Mouse (Mus musculus) MEL (cell line): ENCODE measurements around the gene Marf1. TPM values are rescaled to one million over a fixed set of nuclear protein-coding genes. Genes with fewer than 3 reads are reported as not detected.

Source experiments
- DNase-seq: peaks from one replicate; pipeline ENCODE4 v3.0.0; 2011; ENCODE audit warnings: low read depth, low spot score
- H3K27ac ChIP-seq: 2 replicates; pipeline ENCODE4 v1.5.1; 2012; ENCODE audit warnings: low read depth, mild to moderate bottlenecking, control low read depth, low read length, moderate library complexity; ENCODE audit not compliant: control insufficient read depth
- H3K27me3 ChIP-seq, 2 experiments: fragments of 150-350 bp in 1 of 2; sonication (generic) in 1 of 2; 2 replicates each; pipeline ENCODE4 v1.6.1; 2012; ENCODE audit warnings: low read length in 2 of 2, mild to moderate bottlenecking in 2 of 2, improper control_type of control experiment in 1 of 2, moderate library complexity in 1 of 2; ENCODE audit not compliant: insufficient read depth in 2 of 2, control insufficient read depth in 1 of 2
- H3K36me3 ChIP-seq, 2 experiments: 2 replicates each; pipeline ENCODE4 v1.6.1; 2012 to 2014; ENCODE audit warnings: low read length in 2 of 2, improper control_type of control experiment in 1 of 2, inconsistent platforms in 1 of 2, mild to moderate bottlenecking in 1 of 2; ENCODE audit not compliant: insufficient read depth in 2 of 2, control insufficient read depth in 1 of 2
- H3K4me1 ChIP-seq, 2 experiments: fragments of 150-350 bp in 1 of 2; sonication (generic) in 1 of 2; 2 replicates each; pipeline ENCODE4 v1.6.1; 2012; ENCODE audit warnings: low read length in 2 of 2, improper control_type of control experiment in 1 of 2, mild to moderate bottlenecking in 1 of 2; ENCODE audit not compliant: insufficient read depth in 2 of 2, control insufficient read depth in 1 of 2
- H3K4me3 ChIP-seq, 2 experiments: fragments of 150-350 bp in 1 of 2; sonication (generic) in 1 of 2; 2 replicates each; pipeline ENCODE4 v1.5.1; 2012; ENCODE audit warnings: low read depth in 2 of 2, low read length in 2 of 2, mild to moderate bottlenecking in 2 of 2, moderate library complexity in 2 of 2, control low read depth in 1 of 2, improper control_type of control experiment in 1 of 2; ENCODE audit not compliant: control insufficient read depth in 1 of 2, insufficient read depth in 1 of 2
- H3K79me2 ChIP-seq: 2 replicates; pipeline ENCODE4 v1.6.1; 2012; ENCODE audit warnings: mild to moderate bottlenecking, low read length, moderate library complexity; ENCODE audit not compliant: control insufficient read depth, poor library complexity, insufficient read depth
- H3K9ac ChIP-seq: 2 replicates; pipeline ENCODE4 v1.6.1; 2012; ENCODE audit warnings: low read depth, mild to moderate bottlenecking, control low read depth, low read length, moderate library complexity; ENCODE audit not compliant: control insufficient read depth, poor library complexity, severe bottlenecking
- H3K9me3 ChIP-seq: fragments of 150-350 bp; sonication (generic); replicated peaks from 2 replicates; pipeline ENCODE4 v1.6.1; 2012; ENCODE audit warnings: mild to moderate bottlenecking, low read length, improper control_type of control experiment, moderate library complexity; ENCODE audit not compliant: insufficient read depth
- CHD2 ChIP-seq: IDR thresholded peaks from 2 replicates; pipeline ENCODE4 v1.6.1; 2011; ENCODE audit warnings: low read length, improper control_type of control experiment
- E2F4 ChIP-seq: IDR thresholded peaks from 2 replicates; pipeline ENCODE4 v1.6.1; 2011; ENCODE audit warnings: low read depth, low read length, improper control_type of control experiment, borderline replicate concordance
- ELF1 ChIP-seq: IDR thresholded peaks from 2 replicates; pipeline ENCODE4 v1.6.1; 2014; ENCODE audit warnings: low read depth, mild to moderate bottlenecking, inconsistent platforms, low read length, improper control_type of control experiment, moderate library complexity
- EP300 ChIP-seq, 2 experiments: IDR thresholded peaks; 2 replicates each; pipeline ENCODE4 v1.6.1; 2011; ENCODE audit warnings: improper control_type of control experiment in 2 of 2, low read length in 2 of 2, low read depth in 1 of 2, mild to moderate bottlenecking in 1 of 2
- ETS1 ChIP-seq: IDR thresholded peaks from 2 replicates; pipeline ENCODE4 v1.6.1; 2012; ENCODE audit warnings: low read depth, mild to moderate bottlenecking, inconsistent platforms, low read length, improper control_type of control experiment, moderate library complexity
- GABPA ChIP-seq: IDR thresholded peaks from 2 replicates; pipeline ENCODE4 v1.6.1; 2012; ENCODE audit warnings: low read depth, mild to moderate bottlenecking, inconsistent platforms, low read length, improper control_type of control experiment, moderate library complexity
- GATA1 ChIP-seq: IDR thresholded peaks from 2 replicates; pipeline ENCODE4 v1.6.1; 2011; ENCODE audit warnings: low read depth, low read length, improper control_type of control experiment
- HCFC1 ChIP-seq: IDR thresholded peaks from 2 replicates; pipeline ENCODE4 v1.6.1; 2012; ENCODE audit warnings: low read depth, mild to moderate bottlenecking, inconsistent platforms, low read length, improper control_type of control experiment, moderate library complexity
- JUND ChIP-seq: IDR thresholded peaks from 2 replicates; pipeline ENCODE4 v1.6.1; 2011; ENCODE audit warnings: low read depth, mild to moderate bottlenecking, improper control_type of control experiment, low read length
- MAFK ChIP-seq: IDR thresholded peaks from 2 replicates; pipeline ENCODE4 v1.6.1; 2011; ENCODE audit warnings: low read depth, mild to moderate bottlenecking, low read length, improper control_type of control experiment, borderline replicate concordance
- MAZ ChIP-seq: IDR thresholded peaks from 2 replicates; pipeline ENCODE4 v1.6.1; 2012; ENCODE audit warnings: low read depth, mild to moderate bottlenecking, inconsistent platforms, low read length, improper control_type of control experiment
- MYB ChIP-seq: IDR thresholded peaks from 2 replicates; pipeline ENCODE4 v1.6.1; 2011; ENCODE audit warnings: mild to moderate bottlenecking, low read depth, low read length, improper control_type of control experiment
- MYC ChIP-seq: IDR thresholded peaks from 2 replicates; pipeline ENCODE4 v1.6.1; 2011; ENCODE audit warnings: low read depth, mild to moderate bottlenecking, low read length, improper control_type of control experiment, moderate library complexity
- NRF1 ChIP-seq: IDR thresholded peaks from 2 replicates; pipeline ENCODE4 v1.6.1; 2014; ENCODE audit warnings: low read depth, mild to moderate bottlenecking, inconsistent platforms, low read length, improper control_type of control experiment, moderate library complexity; ENCODE audit not compliant: poor library complexity, insufficient read depth, severe bottlenecking
- POLR2AphosphoS2 ChIP-seq: IDR thresholded peaks from 2 replicates; pipeline ENCODE4 v1.6.1; 2011; ENCODE audit warnings: low read length, improper control_type of control experiment
- RAD21 ChIP-seq: IDR thresholded peaks from 2 replicates; pipeline ENCODE4 v1.6.1; 2011; ENCODE audit warnings: mild to moderate bottlenecking, low read depth, low read length, improper control_type of control experiment
- SIN3A ChIP-seq: IDR thresholded peaks from 2 replicates; pipeline ENCODE4 v1.6.1; 2012; ENCODE audit warnings: low read length, improper control_type of control experiment, inconsistent platforms
- SMC3 ChIP-seq: IDR thresholded peaks from 2 replicates; pipeline ENCODE4 v1.6.1; 2011; ENCODE audit warnings: low read depth, low read length, improper control_type of control experiment
- TCF12 ChIP-seq: IDR thresholded peaks from 2 replicates; pipeline ENCODE4 v1.6.1; 2014; ENCODE audit warnings: low read depth, mild to moderate bottlenecking, inconsistent platforms, low read length, improper control_type of control experiment, moderate library complexity
- UBTF ChIP-seq: IDR thresholded peaks from 2 replicates; pipeline ENCODE4 v1.6.1; 2012; ENCODE audit warnings: low read depth, mild to moderate bottlenecking, inconsistent platforms, low read length, improper control_type of control experiment, moderate library complexity, borderline replicate concordance; ENCODE audit not compliant: insufficient read depth
- USF1 ChIP-seq: IDR thresholded peaks from 2 replicates; pipeline ENCODE4 v1.6.1; 2014; ENCODE audit warnings: low read depth, mild to moderate bottlenecking, inconsistent platforms, low read length, improper control_type of control experiment, moderate library complexity
- ZKSCAN1 ChIP-seq: IDR thresholded peaks from 2 replicates; pipeline ENCODE4 v1.6.1; 2012; ENCODE audit warnings: low read depth, mild to moderate bottlenecking, inconsistent platforms, low read length, improper control_type of control experiment, moderate library complexity
- ZMIZ1 ChIP-seq: IDR thresholded peaks from 2 replicates; pipeline ENCODE4 v1.6.1; 2012; ENCODE audit warnings: low read depth, mild to moderate bottlenecking, inconsistent platforms, low read length, improper control_type of control experiment, moderate library complexity
- polyA plus RNA-seq, 2 experiments: library from polyadenylated mRNA; stranded (reverse) in 1 of 2; unstranded in 1 of 2; fragments of >175 nt in 1 of 2; fragments of >200 nt in 1 of 2; gene quantifications; 2 replicates each; pipeline versions ENCODE4 v1.2.1 to v1.2.4; 2012; ENCODE audit warnings: low replicate concordance in 2 of 2, low read depth in 1 of 2; ENCODE audit not compliant: insufficient read length in 2 of 2, insufficient read depth in 1 of 2, missing spikeins in 1 of 2
- total RNA-seq: library from RNA; depleted of rRNA; stranded (reverse); fragments of 300-350 nt; gene quantifications from 2 replicates; pipeline ENCODE4 v1.2.3, GENCODE M21; 2012

The Marf1 gene
- total and polyA plus RNA-seq, 3 experiments = 8.7 to 16.2 TPM; not detected in 1

GRCm38 (mm10) chr16:14128977-14129376, 34.2 kb downstream of the Marf1 start:
- H3K9me3 ChIP-seq = no peaks in the 10 kb centered on the region
- no peaks in the 10 kb centered on the region for H3K79me2 ChIP-seq
- DNase-seq = peak; percentile 50
- H3K4me3 ChIP-seq = no peak overlapping the region
- peaks cover 13 to 18% of the 10 kb centered on the region in 2 experiments for H3K36me3 ChIP-seq
- peaks cover 0 to 10% of the 10 kb centered on the region in 2 experiments; a peak in 3 of 4 replicates for H3K4me1 ChIP-seq
- TF ChIP-seq EP300 (IDR thresholded peaks at IDR 0.05; ENCODE audit: low read depth in 1 of 2, low read length in 2 of 2) (peak; percentile 56 to 87), MAFK (no peak), ETS1 (0 out of 2 replicates have a peak, but pooled peaks have one; percentile 16), GATA1 (peak; percentile 72)
- H3K27ac ChIP-seq = peak overlapping the region; percentile 70
- no peaks in the 10 kb centered on the region for H3K27me3 ChIP-seq
- no peak overlapping the region for H3K9ac ChIP-seq

DNA sequence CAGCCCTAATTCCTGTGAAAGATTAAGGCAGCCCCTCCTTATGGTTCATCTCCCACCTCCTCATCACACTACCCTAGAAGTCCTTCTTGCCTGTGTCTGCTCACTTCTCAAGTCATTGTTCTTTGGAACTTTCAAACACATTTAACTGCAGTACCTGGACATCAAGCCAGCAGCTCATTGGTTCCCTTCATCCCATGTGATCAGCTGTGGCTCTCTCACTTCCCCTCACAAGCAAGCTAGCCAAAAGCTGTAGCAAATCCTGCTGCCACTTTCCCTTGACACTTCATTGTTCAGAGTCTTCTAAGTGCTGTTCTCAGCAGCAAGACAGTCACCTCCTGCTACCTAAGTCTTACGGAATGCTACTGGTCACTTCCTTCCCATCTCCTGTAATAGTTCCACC, 37.9 kb downstream of the Marf1 start:
- DNase-seq = no peak
- peaks cover 6 to 25% of the 10 kb centered on the region in 2 experiments for H3K4me1 ChIP-seq
- no peak overlapping the region for H3K27ac ChIP-seq
- H3K4me3 ChIP-seq = no peak overlapping the region
- H3K36me3 ChIP-seq = peaks cover 8 to 39% of the 10 kb centered on the region in 2 experiments
- no peaks in the 10 kb centered on the region for H3K9me3 ChIP-seq
- no peak for TF ChIP-seq ELF1
- TF ChIP-seq USF1 = 0 out of 2 replicates have a peak, but pooled peaks have one; percentile 39
- TF ChIP-seq, all 39 proteins: peak for 1
- Histone ChIP-seq H3K27me3 (no peaks in the 10 kb centered on the region), H3K79me2 (no peaks in the 10 kb centered on the region), H3K9ac (no peak overlapping the region)

DNA sequence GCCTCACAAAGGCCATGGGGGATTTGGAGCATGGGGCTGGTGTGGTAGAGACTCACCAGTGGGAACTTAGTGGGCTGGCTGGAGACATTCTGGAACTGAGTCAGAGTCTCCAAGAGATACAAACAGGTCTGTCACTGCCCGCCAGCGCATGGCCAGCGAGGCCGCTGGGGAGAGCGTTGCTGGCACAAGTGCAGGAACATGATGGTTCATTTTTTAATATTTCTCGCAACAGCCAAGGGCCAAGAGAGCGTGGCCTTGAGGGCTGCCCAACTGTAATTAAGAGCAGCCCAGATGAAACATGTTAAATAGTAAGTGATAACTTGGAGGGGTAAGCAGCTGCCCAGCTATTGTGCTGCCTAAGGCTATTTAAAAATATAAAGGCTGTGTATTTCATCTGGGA, 38.4 kb downstream of the Marf1 start:
- DNase-seq = no peak
- Histone ChIP-seq H3K4me3 (no peak overlapping the region), H3K79me2 (no peaks in the 10 kb centered on the region), H3K4me1 (peaks cover 6 to 22% of the 10 kb centered on the region in 2 experiments), H3K9me3 (no peaks in the 10 kb centered on the region), H3K36me3 (peaks cover 8 to 33% of the 10 kb centered on the region in 2 experiments), H3K27ac (no peak overlapping the region), H3K9ac (no peak overlapping the region), H3K27me3 (no peaks in the 10 kb centered on the region)
- no peak for TF ChIP-seq SMC3
- TF ChIP-seq NRF1 = no peak
- TF ChIP-seq CHD2 = no peak
- TF ChIP-seq MAZ = no peak
- no peak for TF ChIP-seq MAFK
- no peak for TF ChIP-seq ZKSCAN1
- no peak for TF ChIP-seq HCFC1
- no peak for TF ChIP-seq EP300 (IDR thresholded peaks at IDR 0.05; ENCODE audit: low read depth in 1 of 2, low read length in 2 of 2)
- no peak for TF ChIP-seq TCF12
- no peak for TF ChIP-seq SIN3A
- TF ChIP-seq RAD21 = no peak
- no peak for TF ChIP-seq E2F4
- TF ChIP-seq JUND = no peak
- TF ChIP-seq ZMIZ1 = no peak
- no peak for TF ChIP-seq MYC
- TF ChIP-seq UBTF = no peak
- TF ChIP-seq MYB = no peak
- no peak for TF ChIP-seq GABPA
- TF ChIP-seq POLR2AphosphoS2 = no peak
- no peak for TF ChIP-seq ETS1
